Mouse (Mus musculus): ENCODE measurements at regions not wholly inside any gene's neighbourhood (a gene's known extent, or its start where the extent isn't known, plus 50 kb on each side); places are given as distances from the start of the nearest gene placed in this dataset.

GRCm38 (mm10) chr1:168908192-168908591 is 476.1 kb upstream of the Pbx1 start:
- H3K9ac ChIP-seq (ENCODE audit: low read depth, low read length) = no peak overlapping the region
- no peak overlapping the region for H3K27ac ChIP-seq (ENCODE audit: low read length)
- 90% methylated on average over 6 of the region's 6 CpGs for WGBS
- H3K36me3 ChIP-seq (ENCODE audit: control insufficient read depth, insufficient read depth, low read length) = no peaks in the 10 kb centered on the region
- no peak overlapping the region for H3K4me3 ChIP-seq (ENCODE audit: low read length)
- H3K4me1 ChIP-seq (ENCODE audit: control insufficient read depth, insufficient read depth, low read length) = no peaks in the 10 kb centered on the region
- no peak overlapping the region for H3K4me2 ChIP-seq (ENCODE audit: low read depth, low read length)
- ATAC-seq = no peak
- H3K9me3 ChIP-seq (ENCODE audit: control insufficient read depth, low read length) = no peaks in the 10 kb centered on the region
- H3K27me3 ChIP-seq (replicated peaks; ENCODE audit: control insufficient read depth, insufficient read depth, low read length) = no peaks in the 10 kb centered on the region

- no peaks in the 10 kb centered on the region for H3K4me1 ChIP-seq (ENCODE audit: control insufficient read depth, insufficient read depth, low read length)
- peak; percentile 82 for ATAC-seq
- H3K9me3 ChIP-seq (ENCODE audit: control insufficient read depth, low read length) = no peaks in the 10 kb centered on the region
- H3K9ac ChIP-seq (ENCODE audit: low read depth, low read length) = no peak overlapping the region
- H3K4me3 ChIP-seq (ENCODE audit: low read length) = no peak overlapping the region
- WGBS = 63% methylated on average over 2 of the region's 2 CpGs
- no peak overlapping the region for H3K4me2 ChIP-seq (ENCODE audit: low read depth, low read length)
- H3K27me3 ChIP-seq (replicated peaks; ENCODE audit: control insufficient read depth, insufficient read depth, low read length) = no peaks in the 10 kb centered on the region
- no peak overlapping the region for H3K27ac ChIP-seq (ENCODE audit: low read length)
- no peaks in the 10 kb centered on the region for H3K36me3 ChIP-seq (ENCODE audit: control insufficient read depth, insufficient read depth, low read length)
Measured at GRCm38 (mm10) chr1:168898483-168898882, 466.4 kb upstream of the Pbx1 start.

GRCm38 (mm10) chr1:168861577-168861976 is 429.5 kb upstream of the Pbx1 start:
- ATAC-seq = no peak

GRCm38 (mm10) chr1:168823184-168823583 is 391.1 kb upstream of the Pbx1 start:
- no peaks in the 10 kb centered on the region for H3K4me1 ChIP-seq (ENCODE audit: control insufficient read depth, insufficient read depth, low read length)
- H3K27me3 ChIP-seq (replicated peaks; ENCODE audit: control insufficient read depth, insufficient read depth, low read length) = no peaks in the 10 kb centered on the region
- no peak overlapping the region for H3K4me3 ChIP-seq (ENCODE audit: low read length)
- no peaks in the 10 kb centered on the region for H3K9me3 ChIP-seq (ENCODE audit: control insufficient read depth, low read length)
- no peak overlapping the region for H3K9ac ChIP-seq (ENCODE audit: low read depth, low read length)
- H3K4me2 ChIP-seq (ENCODE audit: low read depth, low read length) = no peak overlapping the region
- no peak for ATAC-seq
- no peaks in the 10 kb centered on the region for H3K36me3 ChIP-seq (ENCODE audit: control insufficient read depth, insufficient read depth, low read length)
- no peak overlapping the region for H3K27ac ChIP-seq (ENCODE audit: low read length)
- WGBS = 64% methylated on average over 3 of the region's 3 CpGs

More at GRCm38 (mm10) chr1:168861577-168861976, 429.5 kb upstream of the Pbx1 start:
- no peaks in the 10 kb centered on the region for H3K27me3 ChIP-seq (replicated peaks; ENCODE audit: control insufficient read depth, insufficient read depth, low read length)
- H3K9me3 ChIP-seq (ENCODE audit: control insufficient read depth, low read length) = no peaks in the 10 kb centered on the region
- H3K27ac ChIP-seq (ENCODE audit: low read length) = no peak overlapping the region
- H3K4me3 ChIP-seq (ENCODE audit: low read length) = no peak overlapping the region
- no peaks in the 10 kb centered on the region for H3K36me3 ChIP-seq (ENCODE audit: control insufficient read depth, insufficient read depth, low read length)
- WGBS = 45% methylated on average over 3 of the region's 3 CpGs
- H3K4me1 ChIP-seq (ENCODE audit: control insufficient read depth, insufficient read depth, low read length) = no peaks in the 10 kb centered on the region
- no peak overlapping the region for H3K9ac ChIP-seq (ENCODE audit: low read depth, low read length)
- H3K4me2 ChIP-seq (ENCODE audit: low read depth, low read length) = no peak overlapping the region

GRCm38 (mm10) chr1:168818381-168818780 is 386.3 kb upstream of the Pbx1 start:
- no peak overlapping the region for H3K9ac ChIP-seq (ENCODE audit: low read depth, low read length)
- no peaks in the 10 kb centered on the region for H3K9me3 ChIP-seq (ENCODE audit: control insufficient read depth, low read length)
- ATAC-seq = no peak
- H3K4me1 ChIP-seq (ENCODE audit: control insufficient read depth, insufficient read depth, low read length) = no peaks in the 10 kb centered on the region
- H3K4me3 ChIP-seq (ENCODE audit: low read length) = no peak overlapping the region
- no peaks in the 10 kb centered on the region for H3K27me3 ChIP-seq (replicated peaks; ENCODE audit: control insufficient read depth, insufficient read depth, low read length)
- WGBS = 83% methylated on average over 5 of the region's 5 CpGs
- no peak overlapping the region for H3K27ac ChIP-seq (ENCODE audit: low read length)
- H3K36me3 ChIP-seq (ENCODE audit: control insufficient read depth, insufficient read depth, low read length) = no peaks in the 10 kb centered on the region
- H3K4me2 ChIP-seq (ENCODE audit: low read depth, low read length) = no peak overlapping the region

- no peaks in the 10 kb centered on the region for H3K36me3 ChIP-seq (ENCODE audit: control insufficient read depth, insufficient read depth, low read length)
- WGBS = 52% methylated on average over 3 of the region's 3 CpGs
- H3K27me3 ChIP-seq (replicated peaks; ENCODE audit: control insufficient read depth, insufficient read depth, low read length) = no peaks in the 10 kb centered on the region
- no peaks in the 10 kb centered on the region for H3K9me3 ChIP-seq (ENCODE audit: control insufficient read depth, low read length)
- H3K4me2 ChIP-seq (ENCODE audit: low read depth, low read length) = no peak overlapping the region
- no peak for ATAC-seq
- no peak overlapping the region for H3K27ac ChIP-seq (ENCODE audit: low read length)
- H3K4me3 ChIP-seq (ENCODE audit: low read length) = no peak overlapping the region
- no peak overlapping the region for H3K9ac ChIP-seq (ENCODE audit: low read depth, low read length)
- no peaks in the 10 kb centered on the region for H3K4me1 ChIP-seq (ENCODE audit: control insufficient read depth, insufficient read depth, low read length)
Measured at GRCm38 (mm10) chr1:168807084-168807483, 375.0 kb upstream of the Pbx1 start.

- Histone ChIP-seq H3K4me2 (ENCODE audit: low read depth, low read length) (no peak overlapping the region), H3K4me3 (ENCODE audit: low read length) (no peak overlapping the region), H3K9me3 (ENCODE audit: control insufficient read depth, low read length) (no peaks in the 10 kb centered on the region), H3K27me3 (replicated peaks; ENCODE audit: control insufficient read depth, insufficient read depth, low read length) (no peaks in the 10 kb centered on the region), H3K27ac (ENCODE audit: low read length) (no peak overlapping the region), H3K4me1 (ENCODE audit: control insufficient read depth, insufficient read depth, low read length) (no peaks in the 10 kb centered on the region), H3K36me3 (ENCODE audit: control insufficient read depth, insufficient read depth, low read length) (no peaks in the 10 kb centered on the region), H3K9ac (ENCODE audit: low read depth, low read length) (no peak overlapping the region)
- 78% methylated on average over 3 of the region's 3 CpGs for WGBS
- no peak for ATAC-seq
Measured at GRCm38 (mm10) chr1:168805442-168805841, 373.4 kb upstream of the Pbx1 start.

GRCm38 (mm10) chr1:168801046-168801445 is 369.0 kb upstream of the Pbx1 start:
- Histone ChIP-seq H3K9ac (ENCODE audit: low read depth, low read length) (no peak overlapping the region), H3K27ac (ENCODE audit: low read length) (no peak overlapping the region), H3K4me1 (ENCODE audit: control insufficient read depth, insufficient read depth, low read length) (no peaks in the 10 kb centered on the region), H3K27me3 (replicated peaks; ENCODE audit: control insufficient read depth, insufficient read depth, low read length) (no peaks in the 10 kb centered on the region), H3K36me3 (ENCODE audit: control insufficient read depth, insufficient read depth, low read length) (no peaks in the 10 kb centered on the region), H3K4me3 (ENCODE audit: low read length) (no peak overlapping the region), H3K4me2 (ENCODE audit: low read depth, low read length) (no peak overlapping the region), H3K9me3 (ENCODE audit: control insufficient read depth, low read length) (no peaks in the 10 kb centered on the region)
- ATAC-seq = no peak
- 62% methylated on average over 1 of the region's 1 CpGs for WGBS

- Histone ChIP-seq H3K36me3 (ENCODE audit: control insufficient read depth, insufficient read depth, low read length) (no peaks in the 10 kb centered on the region), H3K27ac (ENCODE audit: low read length) (no peak overlapping the region), H3K4me1 (ENCODE audit: control insufficient read depth, insufficient read depth, low read length) (0 out of 2 replicates have a peak, but pooled peaks cover 6% of the 10 kb centered on the region), H3K9me3 (ENCODE audit: control insufficient read depth, low read length) (no peaks in the 10 kb centered on the region), H3K4me2 (ENCODE audit: low read depth, low read length) (no peak overlapping the region), H3K27me3 (replicated peaks; ENCODE audit: control insufficient read depth, insufficient read depth, low read length) (no peaks in the 10 kb centered on the region), H3K4me3 (ENCODE audit: low read length) (no peak overlapping the region), H3K9ac (ENCODE audit: low read depth, low read length) (no peak overlapping the region)
- WGBS = 34% methylated on average over 3 of the region's 3 CpGs
- ATAC-seq = no peak
Measured at GRCm38 (mm10) chr1:168786731-168787130, 354.7 kb upstream of the Pbx1 start.

GRCm38 (mm10) chr1:168783851-168784250 is 351.8 kb upstream of the Pbx1 start:
- H3K9me3 ChIP-seq (ENCODE audit: control insufficient read depth, low read length) = no peaks in the 10 kb centered on the region
- no peak for ATAC-seq
- H3K4me3 ChIP-seq (ENCODE audit: low read length) = no peak overlapping the region
- 0 out of 2 replicates have a peak, but pooled peaks cover 6% of the 10 kb centered on the region for H3K4me1 ChIP-seq (ENCODE audit: control insufficient read depth, insufficient read depth, low read length)
- no peaks in the 10 kb centered on the region for H3K27me3 ChIP-seq (replicated peaks; ENCODE audit: control insufficient read depth, insufficient read depth, low read length)
- no peak overlapping the region for H3K27ac ChIP-seq (ENCODE audit: low read length)
- H3K36me3 ChIP-seq (ENCODE audit: control insufficient read depth, insufficient read depth, low read length) = no peaks in the 10 kb centered on the region
- H3K4me2 ChIP-seq (ENCODE audit: low read depth, low read length) = no peak overlapping the region
- H3K9ac ChIP-seq (ENCODE audit: low read depth, low read length) = no peak overlapping the region
